Mouse (Mus musculus) intestine, embryonic 14.5 days (tissue): ENCODE measurements around the gene Rapsn. TPM values are rescaled to one million over a fixed set of nuclear protein-coding genes. Genes with fewer than 3 reads are reported as not detected.

Experiments
- ATAC-seq: fragments of 200-750 bp; cut with Nextera tagmentation; replicated peaks from 2 replicates; pipeline ENCODE4 v1.8.0; 2017; ENCODE audit warnings: low read depth, moderate number of reproducible peaks, moderate TSS enrichment, moderate library complexity; ENCODE audit not compliant: low FRiP score, low TSS enrichment
- DNase-seq: peaks from one replicate; pipeline ENCODE4 v3.0.0-alpha.2; 2018; ENCODE audit warnings: low spot score
- H3K27ac ChIP-seq: fragments of 300-500 bp; sonication (generic); 2 replicates; pipeline ENCODE4 v1.5.1; 2014; ENCODE audit warnings: low read depth, mild to moderate bottlenecking, control low read depth
- H3K27me3 ChIP-seq: fragments of 300-500 bp; sonication (generic); replicated peaks from 2 replicates; pipeline ENCODE4 v1.6.1; 2014; ENCODE audit warnings: low read length, control low read depth; ENCODE audit not compliant: control insufficient read depth, insufficient read depth
- H3K36me3 ChIP-seq: fragments of 300-500 bp; sonication (generic); 2 replicates; pipeline ENCODE4 v1.6.1; 2014; ENCODE audit warnings: low read length, control low read depth; ENCODE audit not compliant: control insufficient read depth, insufficient read depth
- H3K4me1 ChIP-seq: fragments of 300-500 bp; sonication (generic); replicated peaks from 2 replicates; pipeline ENCODE4 v1.6.1; 2014; ENCODE audit warnings: low read length, control low read depth, mixed read lengths; ENCODE audit not compliant: control insufficient read depth, insufficient read depth
- H3K4me2 ChIP-seq: fragments of 300-500 bp; sonication (generic); 2 replicates; pipeline ENCODE4 v1.6.1; 2014; ENCODE audit warnings: low read length
- H3K4me3 ChIP-seq: fragments of 300-500 bp; sonication (generic); 2 replicates; pipeline ENCODE4 v1.5.1; 2014; ENCODE audit warnings: low read depth, low read length, control low read depth, mixed read lengths
- H3K9ac ChIP-seq: fragments of 300-500 bp; sonication (generic); 2 replicates; pipeline ENCODE4 v1.6.1; 2014; ENCODE audit warnings: mild to moderate bottlenecking, low read length
- H3K9me3 ChIP-seq: fragments of 300-500 bp; sonication (generic); 2 replicates; pipeline ENCODE4 v1.6.1; 2016; ENCODE audit warnings: low read length, control low read depth; ENCODE audit not compliant: control insufficient read depth
- WGBS: fragments of 180-500 bp; shearing (Covaris S2); extraction: QIAGEN DNeasy Blood & Tissue Kit; methylation state at CpG from one replicate; pipeline ENCODE4 v1.1.7; 2014; 5-methylcytosine and 5-hydroxymethylcytosine counted together
- polyA plus RNA-seq: library from polyadenylated mRNA; unstranded; fragments of >200 nt; fragmentation: Nextera tagmentation; extraction: Ambion mirVana; gene quantifications from 2 replicates; pipeline ENCODE4 v1.2.1, GENCODE M21; 2014

The Rapsn gene
- polyA plus RNA-seq, 1 experiment from 2014 or later, result 1.5 TPM

GRCm38 (mm10) chr2:91081775-91082695 lies 46.6 kb downstream of the Rapsn start, which contains the start of gene Spi1:
Gene Spi1, plus strand, starts transcription at chr2:91082390.
- Histone ChIP-seq H3K4me2 (no peak within 1 kb of the TSS), H3K4me1 (no peaks in the 10 kb centered on the region), H3K9me3 (no peaks in the 10 kb centered on the region), H3K9ac (no peak within 1 kb of the TSS), H3K36me3 (no peaks in the 10 kb centered on the region), H3K27me3 (no peaks in the 10 kb centered on the region), H3K4me3 (no peak within 1 kb of the TSS), H3K27ac (no peak within 1 kb of the TSS)
- WGBS, result 66% methylated on average over 13 of the region's 13 CpGs
- DNase-seq (no peak), ATAC-seq (no peak)

- H3K27ac ChIP-seq, result no peak overlapping the region
- 66% methylated on average over 11 of the region's 11 CpGs for WGBS
- no peaks in the 10 kb centered on the region for H3K36me3 ChIP-seq
- no peak overlapping the region for H3K4me2 ChIP-seq
- DNase-seq, result no peak
- no peaks in the 10 kb centered on the region for H3K9me3 ChIP-seq
- no peak for ATAC-seq
- H3K27me3 ChIP-seq, result no peaks in the 10 kb centered on the region
- no peak overlapping the region for H3K4me3 ChIP-seq
- no peaks in the 10 kb centered on the region for H3K4me1 ChIP-seq
- H3K9ac ChIP-seq, result no peak overlapping the region
These were observed 47.4 kb downstream of the Rapsn start for GRCm38 (mm10) chr2:91082844-91083243.

- Histone ChIP-seq H3K9ac (no peak overlapping the region), H3K4me3 (no peak overlapping the region), H3K4me2 (no peak overlapping the region), H3K27ac (no peak overlapping the region), H3K27me3 (no peaks in the 10 kb centered on the region), H3K36me3 (no peaks in the 10 kb centered on the region), H3K4me1 (no peaks in the 10 kb centered on the region), H3K9me3 (no peaks in the 10 kb centered on the region)
- DNase-seq (no peak), ATAC-seq (no peak)
- WGBS, result 56% methylated on average over 1 of the region's 1 CpGs
These were observed 48.0 kb downstream of the Rapsn start for GRCm38 (mm10) chr2:91083366-91083940.

- ATAC-seq (no peak), DNase-seq (no peak)
- H3K27me3 ChIP-seq, result no peaks in the 10 kb centered on the region
These were observed 48.9 kb downstream of the Rapsn start for GRCm38 (mm10) chr2:91084179-91084820.

GRCm38 (mm10) chr2:91085494-91086391 lies 50.3 kb downstream of the Rapsn start:
- no peak overlapping the region for H3K9ac ChIP-seq
- no peaks in the 10 kb centered on the region for H3K27me3 ChIP-seq
- 82% methylated on average over 14 of the region's 14 CpGs for WGBS
- H3K4me3 ChIP-seq, result no peak overlapping the region
- H3K36me3 ChIP-seq, result no peaks in the 10 kb centered on the region
- no peak overlapping the region for H3K4me2 ChIP-seq
- DNase-seq, result no peak
- H3K4me1 ChIP-seq, result no peaks in the 10 kb centered on the region
- no peaks in the 10 kb centered on the region for H3K9me3 ChIP-seq
- no peak overlapping the region for H3K27ac ChIP-seq
- no peak for ATAC-seq

More at GRCm38 (mm10) chr2:91084179-91084820, 48.9 kb downstream of the Rapsn start:
- H3K27ac ChIP-seq, result no peak overlapping the region
- no peak overlapping the region for H3K4me3 ChIP-seq
- H3K9ac ChIP-seq, result no peak overlapping the region
- no peaks in the 10 kb centered on the region for H3K9me3 ChIP-seq
- H3K4me1 ChIP-seq, result no peaks in the 10 kb centered on the region
- no peak overlapping the region for H3K4me2 ChIP-seq
- WGBS, result 77% methylated on average over 15 of the region's 15 CpGs
- H3K36me3 ChIP-seq, result no peaks in the 10 kb centered on the region

GRCm38 (mm10) chr2:91086392-91087237 lies 51.2 kb downstream of the Rapsn start:
- Histone ChIP-seq H3K4me3 (no peak overlapping the region), H3K9ac (no peak overlapping the region), H3K36me3 (no peaks in the 10 kb centered on the region), H3K4me1 (no peaks in the 10 kb centered on the region), H3K4me2 (no peak overlapping the region), H3K9me3 (no peaks in the 10 kb centered on the region), H3K27ac (no peak overlapping the region), H3K27me3 (no peaks in the 10 kb centered on the region)
- ATAC-seq (no peak), DNase-seq (no peak)
- 82% methylated on average over 9 of the region's 9 CpGs for WGBS

- no peak for ATAC-seq
- no peak for DNase-seq
- Histone ChIP-seq H3K4me2 (no peak overlapping the region), H3K9ac (no peak overlapping the region), H3K4me1 (no peaks in the 10 kb centered on the region), H3K4me3 (no peak overlapping the region), H3K9me3 (no peaks in the 10 kb centered on the region), H3K27me3 (no peaks in the 10 kb centered on the region), H3K36me3 (no peaks in the 10 kb centered on the region), H3K27ac (no peak overlapping the region)
- 81% methylated on average over 9 of the region's 9 CpGs for WGBS
These were observed 52.0 kb downstream of the Rapsn start for GRCm38 (mm10) chr2:91087453-91087852.
